2 mouse cellular contexts compared by ENCODE assay signal in the genomic region with DNA sequence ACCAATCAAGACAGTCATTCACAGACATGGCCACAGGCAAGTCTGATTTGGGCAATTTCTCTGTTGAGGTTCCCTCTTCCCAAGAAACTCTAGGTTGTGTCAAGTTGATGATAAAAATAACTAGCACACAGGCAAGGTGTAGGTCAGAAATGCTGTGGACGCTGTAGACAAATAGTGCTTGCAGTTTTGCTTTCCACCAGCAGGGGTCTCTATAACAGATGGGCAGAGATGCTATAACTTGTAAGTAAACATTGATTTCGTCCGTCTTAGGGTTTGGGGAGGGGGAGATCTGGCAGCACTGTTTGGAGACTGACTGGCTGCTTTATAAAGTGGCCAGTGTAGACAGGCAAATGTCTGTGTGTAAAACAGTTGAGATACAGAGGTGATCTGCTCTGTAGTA.
TF ChIP-seq lines count a peak whose summit lies in the region.

No protein-coding gene starts in this region.

TF ChIP-seq in C2C12, 6 proteins besides CTCF, POLR2A, EP300 and RAD21:
- TF ChIP-seq MYOD1 (IDR thresholded peaks at IDR 0.05; ENCODE audit: control insufficient read depth, insufficient read length, low read depth): no peak
- no peak for TF ChIP-seq MYOG (IDR thresholded peaks at IDR 0.05; ENCODE audit: control insufficient read depth, extremely low read depth, insufficient read length)

TF ChIP-seq in MEL, 35 proteins besides CTCF, POLR2A, EP300 and RAD21:
- TF ChIP-seq SMC3 (IDR thresholded peaks at IDR 0.05; ENCODE audit: low read depth, low read length) (peak; percentile 88), HCFC1 (IDR thresholded peaks at IDR 0.05; ENCODE audit: low read depth, low read length) (peak; percentile 45; the same call in 1 of the 2 replicates), RCOR1 (IDR thresholded peaks at IDR 0.05; ENCODE audit: low read depth, low read length) (peak; percentile 8; the same call in 1 of the 2 replicates), CHD1 (IDR thresholded peaks at IDR 0.05; ENCODE audit: low read depth, low read length) (no peak), ZC3H11A (IDR thresholded peaks at IDR 0.05; ENCODE audit: low read depth, low read length) (peak; percentile 60), ZNF384 (IDR thresholded peaks at IDR 0.05; ENCODE audit: low read depth, low read length) (no peak), TCF12 (IDR thresholded peaks at IDR 0.05; ENCODE audit: low read depth, low read length) (0 out of 2 replicates have a peak, but pooled peaks have one; percentile 19)
